Mouse (Mus musculus) small intestine, adult 2 months (tissue): ENCODE data around the gene Il33. TPM values are rescaled to one million over a fixed set of nuclear protein-coding genes. Genes with fewer than 3 reads are reported as not detected.

ENCODE experiments used
- H3K27ac ChIP-seq: fragments of 200-500 bp; 2 replicates; pipeline ENCODE4 v1.5.1; 2012; ENCODE audit warnings: low read depth, low read length, control low read depth, inconsistent platforms; ENCODE audit not compliant: insufficient read depth
- H3K27me3 ChIP-seq: fragments of 200-500 bp; 2 replicates; pipeline ENCODE4 v1.6.1; 2012; ENCODE audit warnings: mild to moderate bottlenecking, moderate library complexity, low read length, inconsistent platforms; ENCODE audit not compliant: control insufficient read depth, insufficient read depth
- H3K36me3 ChIP-seq: fragments of 200-500 bp; 2 replicates; pipeline ENCODE4 v1.6.1; 2012; ENCODE audit warnings: mild to moderate bottlenecking, low read length, control low read depth, inconsistent platforms; ENCODE audit not compliant: control insufficient read depth, insufficient read depth
- H3K4me1 ChIP-seq: fragments of 200-500 bp; 2 replicates; pipeline ENCODE4 v1.6.1; 2012; ENCODE audit warnings: low read length, inconsistent platforms, mixed read lengths; ENCODE audit not compliant: control insufficient read depth, insufficient read depth, insufficient read length
- H3K4me3 ChIP-seq: fragments of 200-500 bp; 2 replicates; pipeline ENCODE4 v1.5.1; 2012; ENCODE audit warnings: low read depth, mild to moderate bottlenecking, control low read depth, inconsistent platforms, low read length, moderate library complexity
- CTCF ChIP-seq: fragments of 200-500 bp; IDR thresholded peaks from 2 replicates; pipeline ENCODE4 v1.5.1; 2012; ENCODE audit warnings: low read depth, mild to moderate bottlenecking, control low read depth, inconsistent platforms, low read length, moderate library complexity, mixed read lengths; ENCODE audit not compliant: insufficient replicate concordance, insufficient read length; ENCODE audit errors: extremely low read depth
- POLR2A ChIP-seq: fragments of 200-500 bp; IDR thresholded peaks from 2 replicates; pipeline ENCODE4 v1.6.1; 2012; ENCODE audit warnings: low read depth, mild to moderate bottlenecking, control low read depth, inconsistent platforms, low read length, moderate library complexity
- WGBS: fragments of 180-500 bp; shearing (Covaris S2); methylation state at CpG from one replicate; pipeline ENCODE4 v1.1.7; 2018; 5-methylcytosine and 5-hydroxymethylcytosine counted together
- polyA plus RNA-seq: library from polyadenylated mRNA; depleted of rRNA; stranded (reverse); fragments of >200 nt; gene quantifications from 2 replicates; pipeline ENCODE4 v1.2.3, GENCODE M21; 2012

Gene Il33
- polyA plus RNA-seq, 1 experiment, result 9.0 TPM

- no peak for TF ChIP-seq POLR2A
- TF ChIP-seq CTCF, result peak; percentile 78; the same call in 1 of the 2 replicates
- peak overlapping the region; percentile 41 for H3K4me3 ChIP-seq
- H3K27me3 ChIP-seq, result no peaks in the 10 kb centered on the region
- WGBS, result 12% methylated on average over 25 of the region's 25 CpGs
- H3K4me1 ChIP-seq, result peaks cover 6% of the 10 kb centered on the region
- H3K27ac ChIP-seq, result peak overlapping the region; percentile 88
- H3K36me3 ChIP-seq, result peaks cover 3% of the 10 kb centered on the region
Observed at GRCm38 (mm10) chr19:29947891-29948801, 23.2 kb downstream of the Il33 start.

GRCm38 (mm10) chr19:29952538-29952937 is 27.6 kb downstream of the Il33 start:
- 84% methylated on average over 5 of the region's 5 CpGs for WGBS
- peaks cover 6% of the 10 kb centered on the region; the same call in 1 of the 2 replicates for H3K4me1 ChIP-seq
- no peak overlapping the region for H3K4me3 ChIP-seq
- no peaks in the 10 kb centered on the region for H3K27me3 ChIP-seq
- TF ChIP-seq POLR2A (no peak), CTCF (no peak)
- peaks cover 3% of the 10 kb centered on the region for H3K36me3 ChIP-seq
- H3K27ac ChIP-seq, result no peak overlapping the region

- Histone ChIP-seq H3K36me3 (peaks cover 4% of the 10 kb centered on the region), H3K4me3 (no peak overlapping the region), H3K27me3 (no peaks in the 10 kb centered on the region), H3K27ac (no peak overlapping the region), H3K4me1 (peaks cover 1% of the 10 kb centered on the region; the same call in 1 of the 2 replicates)
- TF ChIP-seq POLR2A (no peak), CTCF (no peak)
- 86% methylated on average over 3 of the region's 3 CpGs for WGBS
Observed at GRCm38 (mm10) chr19:29953833-29954232, 28.9 kb downstream of the Il33 start.

GRCm38 (mm10) chr19:29955454-29955853 is 30.5 kb downstream of the Il33 start:
- TF ChIP-seq CTCF (no peak), POLR2A (no peak)
- Histone ChIP-seq H3K36me3 (peaks cover 5% of the 10 kb centered on the region), H3K4me1 (no peaks in the 10 kb centered on the region), H3K27me3 (no peaks in the 10 kb centered on the region), H3K4me3 (no peak overlapping the region), H3K27ac (no peak overlapping the region)
- WGBS, result 61% methylated on average over 2 of the region's 2 CpGs

GRCm38 (mm10) chr19:29960906-29961305 is 36.0 kb downstream of the Il33 start:
- H3K27me3 ChIP-seq, result no peaks in the 10 kb centered on the region
- H3K4me1 ChIP-seq, result no peaks in the 10 kb centered on the region
- TF ChIP-seq CTCF (no peak), POLR2A (no peak)
- H3K36me3 ChIP-seq, result 0 out of 2 replicates have a peak, but pooled peaks cover 2% of the 10 kb centered on the region
- H3K4me3 ChIP-seq, result no peak overlapping the region
- no peak overlapping the region for H3K27ac ChIP-seq
- 80% methylated on average over 4 of the region's 4 CpGs for WGBS

- 68% methylated on average over 6 of the region's 6 CpGs for WGBS
- no peaks in the 10 kb centered on the region for H3K27me3 ChIP-seq
- H3K27ac ChIP-seq, result no peak overlapping the region
- TF ChIP-seq CTCF (no peak), POLR2A (no peak)
- 0 out of 2 replicates have a peak, but pooled peaks cover 2% of the 10 kb centered on the region for H3K36me3 ChIP-seq
- no peak overlapping the region for H3K4me3 ChIP-seq
- no peaks in the 10 kb centered on the region for H3K4me1 ChIP-seq
Observed at GRCm38 (mm10) chr19:29961842-29962241, 36.9 kb downstream of the Il33 start.

- TF ChIP-seq CTCF (no peak), POLR2A (no peak)
- H3K36me3 ChIP-seq, result 0 out of 2 replicates have a peak, but pooled peaks cover 2% of the 10 kb centered on the region
- no peak overlapping the region for H3K27ac ChIP-seq
- H3K4me3 ChIP-seq, result no peak overlapping the region
- 45% methylated on average over 2 of the region's 2 CpGs for WGBS
- no peaks in the 10 kb centered on the region for H3K27me3 ChIP-seq
- no peaks in the 10 kb centered on the region for H3K4me1 ChIP-seq
Observed at GRCm38 (mm10) chr19:29963598-29964092, 38.7 kb downstream of the Il33 start.
